Mouse (Mus musculus): Measurements from ENCODE around the gene Pvalb.

DNA sequence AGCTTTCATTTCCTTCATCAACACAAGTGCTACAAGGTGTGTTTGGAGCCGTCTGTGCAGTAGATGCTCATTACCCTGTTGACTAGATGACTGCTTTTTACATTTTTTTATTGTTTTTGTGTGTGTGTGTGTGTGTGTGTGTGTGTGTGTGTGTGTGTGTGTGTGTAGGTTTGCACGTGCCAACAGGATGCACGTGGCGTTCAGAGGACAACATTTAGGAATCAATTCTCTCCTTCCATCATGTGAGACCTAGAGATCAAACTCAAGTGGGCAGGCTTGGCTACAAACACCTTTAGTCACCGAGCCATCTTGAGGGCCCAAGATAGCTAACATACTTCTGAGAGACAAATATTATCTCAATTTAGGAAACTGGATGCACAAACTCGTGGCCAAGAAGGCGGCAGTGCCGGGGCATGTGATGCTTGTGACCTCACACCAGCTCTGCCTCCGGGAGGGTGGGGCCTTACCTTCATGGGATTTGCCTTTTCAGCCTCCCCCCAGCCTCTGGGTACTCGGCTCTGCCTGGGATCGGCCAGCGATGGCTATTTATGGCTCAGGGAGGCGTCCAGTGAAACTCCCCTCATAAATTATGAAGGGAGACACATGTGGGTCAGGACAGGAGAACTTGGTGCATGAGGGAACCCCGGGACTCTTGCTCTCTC lies 33.9 kb upstream of the Pvalb start:
- no peak for TF ChIP-seq CTCF (IDR thresholded peaks at IDR 0.05; ENCODE audit: extremely low read depth, insufficient read length, insufficient replicate concordance, low read depth, low read length)
- TF ChIP-seq POLR2A (IDR thresholded peaks at IDR 0.05; ENCODE audit: low read depth, low read length): no peak
